Mouse (Mus musculus): ENCODE results near the gene Cldn4.

Cldn4 gene

GRCm38 (mm10) chr5:134932179-134932902 is 14.4 kb downstream of the Cldn4 start, which contains the start of gene Mettl27:
Gene Mettl27, plus strand, starts transcription at chr5:134932368.
- peak; percentile 76 for DNase-seq

DNA sequence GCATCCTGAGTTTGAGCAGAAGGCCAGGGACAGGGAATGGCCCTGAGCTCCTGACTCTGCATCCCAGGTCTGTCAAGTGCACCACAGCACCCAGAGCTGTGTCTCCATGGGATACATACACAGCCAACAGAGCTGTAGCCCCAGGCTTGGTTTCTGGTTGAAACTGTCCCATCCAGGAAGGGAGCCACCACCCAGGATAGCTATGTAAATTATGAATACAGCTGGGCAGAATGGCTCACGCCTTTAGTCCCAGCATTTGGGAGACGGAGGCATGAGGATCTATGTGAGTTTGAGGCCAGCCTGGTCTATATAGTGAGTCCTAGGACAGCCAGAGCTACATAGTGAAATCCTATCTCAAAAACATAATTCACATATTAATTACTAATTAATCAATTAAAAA is 16.7 kb downstream of the Cldn4 start:
- no peak for DNase-seq

DNA sequence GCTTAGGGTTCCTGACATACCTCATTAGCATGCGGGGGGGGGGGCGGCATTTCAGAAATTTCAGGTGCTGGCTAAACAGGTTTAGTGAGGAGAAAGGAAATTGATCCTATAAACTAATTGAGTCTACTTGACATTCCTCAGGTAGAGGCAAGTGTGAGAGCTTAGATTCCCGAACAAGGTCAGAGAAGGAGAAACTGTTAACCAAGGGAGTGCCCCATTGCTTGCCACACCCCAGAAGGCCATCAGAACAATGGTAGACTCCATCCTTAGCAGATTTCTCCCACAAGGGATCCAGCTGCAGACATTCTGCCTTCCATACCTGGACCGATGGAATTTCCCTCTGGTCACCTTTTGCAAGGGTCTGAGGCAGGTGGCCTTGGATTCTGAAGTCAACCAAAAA is 20.0 kb downstream of the Cldn4 start:
- DNase-seq: no peak

GRCm38 (mm10) chr5:134923141-134923540 is 23.6 kb downstream of the Cldn4 start:
- no peak for DNase-seq

GRCm38 (mm10) chr5:134921106-134921505 is 25.6 kb downstream of the Cldn4 start:
- no peak for DNase-seq

DNA sequence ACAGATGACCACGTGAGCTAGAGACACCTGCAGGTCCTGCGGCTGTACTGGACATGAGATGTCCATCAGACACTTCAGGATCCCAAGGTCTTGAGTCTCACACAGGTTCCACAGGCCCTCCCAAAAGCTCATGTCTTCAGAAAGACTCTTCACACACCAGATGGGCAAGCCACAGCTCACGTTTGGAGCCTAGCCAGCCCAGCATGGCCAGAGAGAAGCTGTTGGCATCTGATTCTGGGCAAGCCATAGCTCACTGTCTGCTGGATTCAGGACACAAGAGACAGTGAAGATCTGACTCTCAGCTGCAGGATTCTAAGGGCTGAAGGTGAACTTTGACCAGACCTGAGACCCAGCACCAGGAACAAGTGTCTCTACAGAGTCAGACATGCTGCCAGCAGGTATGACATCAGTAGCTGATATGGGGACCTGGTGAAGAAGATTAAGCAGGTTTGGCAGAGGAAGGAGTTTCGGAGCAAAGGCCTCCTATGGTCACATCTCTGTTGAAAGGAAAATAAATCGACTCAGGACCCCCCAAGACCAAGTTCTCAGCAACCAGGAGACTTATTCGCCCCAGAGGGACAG is 26.5 kb downstream of the Cldn4 start:
- DNase-seq: peak; percentile 25

DNA sequence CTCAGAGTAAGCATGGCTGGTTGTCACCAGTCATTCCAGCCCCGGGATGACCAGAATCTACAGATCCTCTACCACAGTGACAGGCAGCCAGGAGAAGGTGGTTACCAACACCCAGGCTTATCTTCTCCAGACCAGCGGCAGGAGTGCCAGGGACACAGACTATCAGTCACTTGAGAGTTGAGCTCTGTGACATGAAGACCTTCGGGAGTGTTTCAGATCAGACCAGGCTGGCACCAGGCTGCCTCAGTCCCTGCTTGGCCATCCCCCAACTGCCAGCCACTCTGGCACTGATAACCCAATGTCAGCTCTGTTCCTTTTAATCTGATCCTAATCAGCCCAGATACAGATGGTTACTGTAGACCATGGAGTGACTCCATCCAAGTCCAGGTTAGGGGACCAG is 27.6 kb downstream of the Cldn4 start:
- no peak for DNase-seq

DNA sequence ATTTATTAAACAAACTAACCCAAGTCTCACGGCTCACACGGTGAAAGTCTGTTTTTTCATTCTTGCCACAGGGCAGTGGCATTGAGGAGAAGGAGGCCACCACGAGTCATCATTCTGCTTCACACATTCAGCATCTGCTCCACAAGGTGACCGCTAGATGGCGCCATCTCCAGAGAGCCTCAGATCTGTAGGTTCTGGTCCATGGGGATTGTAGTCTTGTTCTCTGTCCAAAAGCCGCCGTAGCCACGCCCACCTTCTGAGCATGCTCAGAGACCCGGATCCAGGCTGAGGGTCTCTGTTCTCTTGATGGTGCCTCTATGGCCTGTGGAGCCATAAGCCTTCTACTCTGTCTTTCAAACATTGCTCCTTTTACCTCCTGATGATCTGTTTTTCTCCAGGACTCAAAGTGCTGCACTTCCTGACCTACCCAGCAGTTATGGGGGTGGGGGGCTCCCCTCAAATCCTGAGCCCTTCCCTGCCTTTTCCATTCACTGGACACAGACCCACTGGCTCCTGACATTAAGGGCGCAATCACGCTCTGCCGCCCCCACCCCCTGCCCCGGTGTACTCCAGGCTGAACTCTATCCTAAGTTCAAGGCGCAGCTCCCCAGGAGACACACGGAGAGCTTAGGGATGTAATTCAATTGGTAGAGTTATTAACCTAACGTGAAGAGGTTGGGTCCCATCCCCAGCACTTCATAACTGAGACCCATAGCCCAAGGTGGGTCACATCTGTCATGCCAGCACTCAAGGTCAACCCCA is 28.5 kb downstream of the Cldn4 start:
- peak; percentile 63 for DNase-seq

DNA sequence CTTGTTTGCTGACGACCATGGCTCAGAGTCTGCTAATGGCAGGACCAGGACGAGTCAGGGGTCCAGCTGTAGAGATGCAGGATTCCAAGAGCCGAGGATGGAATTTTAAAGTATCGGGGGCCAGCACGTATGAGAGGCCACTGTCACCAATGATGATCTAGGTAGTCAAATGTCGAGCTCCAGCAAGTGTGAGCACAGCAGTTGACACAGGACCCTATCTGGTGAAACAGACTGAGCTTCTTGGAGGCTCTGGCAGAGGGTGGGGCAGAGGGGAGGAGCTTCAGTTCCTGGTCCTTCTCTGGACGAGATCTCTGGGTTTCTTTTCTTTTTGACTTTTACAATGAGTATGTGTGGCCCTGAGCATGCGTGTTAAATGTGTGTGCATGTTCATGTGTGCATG is 31.4 kb downstream of the Cldn4 start, which contains the start of gene Cldn13:
TSS of gene Cldn13 (minus strand) at position 216 of the 400 bp plus-strand sequence.
- DNase-seq: no peak

GRCm38 (mm10) chr5:134914510-134914909 is 32.2 kb downstream of the Cldn4 start:
- no peak for DNase-seq

- no peak for DNase-seq
These were observed 33.0 kb downstream of the Cldn4 start for GRCm38 (mm10) chr5:134913753-134914152.

DNA sequence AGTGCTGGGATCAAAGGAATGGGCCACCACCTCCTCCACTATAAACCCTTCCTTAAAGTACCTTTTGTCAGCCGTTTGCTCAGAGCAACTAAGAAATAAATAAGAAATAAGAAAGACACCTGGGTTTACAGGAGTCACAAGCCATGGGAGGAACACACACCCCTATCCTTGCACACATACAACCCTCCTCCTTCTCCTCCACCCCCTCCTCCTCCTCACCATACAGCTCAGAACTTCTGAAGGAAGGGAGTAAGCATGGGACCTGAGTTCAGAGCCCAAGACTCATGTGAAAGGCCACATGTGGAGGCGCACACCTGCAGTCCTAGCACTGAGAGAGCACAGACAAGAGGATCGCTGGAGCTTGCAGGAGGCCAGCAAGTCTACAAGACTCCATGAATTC is 33.4 kb downstream of the Cldn4 start:
- DNase-seq: no peak

DNA sequence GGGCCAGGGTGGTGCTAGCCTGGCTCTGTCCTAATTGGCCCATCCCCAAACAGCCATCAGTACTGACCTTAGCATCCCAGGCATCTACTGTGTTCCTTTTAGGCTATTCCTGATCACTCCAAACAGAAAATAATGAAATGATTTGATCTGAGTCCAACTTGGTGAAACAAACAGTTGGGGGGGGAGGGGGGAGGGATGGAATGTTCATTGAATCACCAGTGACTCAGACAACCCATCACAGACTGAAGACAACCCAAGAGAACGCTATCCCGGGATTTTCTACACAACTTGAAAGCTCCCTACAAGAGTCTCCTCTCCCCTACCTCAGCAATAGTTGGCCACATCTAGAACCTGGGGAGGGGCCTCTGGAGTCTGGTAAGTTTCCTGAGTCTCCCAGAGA is 34.8 kb downstream of the Cldn4 start:
- DNase-seq: no peak

- DNase-seq: peak; percentile 98
These were observed 39.6 kb downstream of the Cldn4 start for GRCm38 (mm10) chr5:134907135-134907534.

- DNase-seq: no peak
These were observed 40.1 kb downstream of the Cldn4 start, which contains the start of gene Tmem270 for GRCm38 (mm10) chr5:134906633-134907032. Gene Tmem270, minus strand, starts transcription at chr5:134906733.

DNA sequence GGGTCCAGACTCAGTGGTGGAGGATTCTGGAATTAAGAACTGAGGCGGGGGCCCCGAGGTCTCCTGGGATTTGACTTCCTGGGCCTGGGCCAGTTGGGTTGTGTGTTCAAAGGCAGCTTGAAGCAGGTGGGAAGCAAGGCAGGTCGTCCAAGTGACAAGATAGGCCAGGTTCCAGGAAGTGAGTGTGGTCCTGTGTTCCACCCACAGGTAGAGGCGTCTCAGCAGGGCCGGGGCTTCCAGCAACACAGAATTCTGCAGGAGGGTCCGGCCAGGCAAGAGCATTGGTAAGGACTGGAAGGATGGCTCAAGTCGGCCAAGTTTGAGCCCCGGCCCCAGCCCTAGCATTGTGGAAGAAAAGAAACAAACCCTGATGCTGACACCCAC is 45.1 kb downstream of the Cldn4 start:
- DNase-seq: no peak

DNA sequence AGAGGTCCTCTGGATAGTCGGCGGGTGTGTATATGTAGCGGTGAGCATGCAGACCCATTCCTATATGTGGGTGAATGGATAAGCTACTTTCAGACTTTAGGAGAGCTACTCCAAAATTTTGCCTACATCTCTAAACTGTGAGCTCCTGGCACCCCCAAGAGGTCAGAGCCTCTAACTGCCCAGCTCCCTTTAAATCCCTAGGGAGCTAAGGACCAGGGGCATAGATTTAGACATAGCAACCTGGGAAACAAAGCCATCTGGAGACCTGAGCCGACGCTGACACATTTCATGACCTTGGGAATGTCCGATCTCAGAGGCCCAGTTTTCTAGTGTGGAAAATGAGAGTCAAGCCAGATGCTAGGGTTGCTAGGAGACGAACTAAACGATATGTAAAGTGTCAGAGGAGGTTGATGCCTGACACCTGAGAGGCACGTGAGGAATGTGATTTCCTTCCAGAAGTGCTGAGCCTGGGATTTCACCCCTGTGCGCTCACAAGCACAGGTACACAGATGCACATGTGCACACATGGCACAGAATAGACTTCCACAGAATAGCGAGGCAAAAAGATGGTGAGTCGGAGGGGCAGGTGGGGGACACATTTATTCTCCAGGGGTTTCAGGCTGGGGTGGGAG is 45.6 kb downstream of the Cldn4 start:
- DNase-seq: peak; percentile 26

DNA sequence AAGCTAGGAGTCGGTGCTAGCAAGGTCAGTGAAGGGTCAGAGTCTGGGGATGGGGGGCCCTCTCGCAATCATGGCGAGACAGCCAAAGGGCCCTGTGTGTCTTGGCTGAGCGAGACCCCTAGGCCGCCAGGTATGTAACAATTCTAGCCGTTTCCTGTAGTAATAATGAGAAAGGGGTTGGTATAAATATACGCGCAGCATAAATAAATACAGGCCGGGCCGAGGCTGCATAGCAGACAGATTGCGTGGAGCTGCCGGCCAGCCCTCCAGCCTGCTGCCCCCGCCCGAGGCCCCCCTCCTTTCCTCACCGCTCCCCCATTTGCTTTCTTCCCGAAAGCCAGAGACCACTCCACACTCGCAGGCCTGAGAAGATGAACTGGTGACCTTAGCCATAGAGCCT is 49.1 kb downstream of the Cldn4 start:
- DNase-seq: no peak

- DNase-seq: no peak
These were observed 49.8 kb downstream of the Cldn4 start for GRCm38 (mm10) chr5:134896965-134897364.

GRCm38 (mm10) chr5:134895291-134895690 is 51.4 kb downstream of the Cldn4 start:
- DNase-seq: no peak
